Mouse (Mus musculus): Measurements from ENCODE around the gene Fam120b. TPM values are rescaled to one million over a fixed set of nuclear protein-coding genes. Genes with fewer than 3 reads are reported as not detected.
"Not testable (repeated sequence)": the region's sequence is repeated elsewhere in the genome, so short reads cannot be mapped to it uniquely, and the experiment has no call there.

The Fam120b gene
- total RNA-seq, 2 experiments from 2014 or later: 13.1 to 13.4 TPM

- ATAC-seq (replicated peaks; ENCODE audit: poor library complexity): peak; percentile 85
Measured at GRCm38 (mm10) chr17:15431021-15431514, 35.1 kb downstream of the Fam120b start.

GRCm38 (mm10) chr17:15431551-15431950, 35.5 kb downstream of the Fam120b start:
- no peak for ATAC-seq (replicated peaks; ENCODE audit: poor library complexity)

- ATAC-seq (replicated peaks; ENCODE audit: poor library complexity): no peak
Measured at GRCm38 (mm10) chr17:15432036-15432435, 36.0 kb downstream of the Fam120b start.

- peak; percentile 87 for ATAC-seq (replicated peaks; ENCODE audit: poor library complexity)
Measured at GRCm38 (mm10) chr17:15434748-15435147, 38.7 kb downstream of the Fam120b start.

- peak; percentile 70 for ATAC-seq (replicated peaks; ENCODE audit: poor library complexity)
Measured at GRCm38 (mm10) chr17:15440067-15440462, 44.1 kb downstream of the Fam120b start.

- peak; percentile 49 for ATAC-seq (replicated peaks; ENCODE audit: poor library complexity)
Measured at GRCm38 (mm10) chr17:15440463-15441121, 44.6 kb downstream of the Fam120b start.

GRCm38 (mm10) chr17:15445421-15445820, 49.4 kb downstream of the Fam120b start:
- no peak for ATAC-seq (replicated peaks; ENCODE audit: poor library complexity)

- no peak for ATAC-seq (replicated peaks; ENCODE audit: poor library complexity)
Measured at GRCm38 (mm10) chr17:15447831-15448230, 51.8 kb downstream of the Fam120b start.

- not testable (repeated sequence) for ATAC-seq (replicated peaks; ENCODE audit: poor library complexity)
Measured at GRCm38 (mm10) chr17:15449144-15449543, 53.1 kb downstream of the Fam120b start.

- no peak for ATAC-seq (replicated peaks; ENCODE audit: poor library complexity)
Measured at GRCm38 (mm10) chr17:15449606-15450005, 53.6 kb downstream of the Fam120b start.

- ATAC-seq (replicated peaks; ENCODE audit: poor library complexity): no peak
Measured at GRCm38 (mm10) chr17:15455203-15455602, 59.2 kb downstream of the Fam120b start.

GRCm38 (mm10) chr17:15456595-15456994, 60.6 kb downstream of the Fam120b start:
- no peak for ATAC-seq (replicated peaks; ENCODE audit: poor library complexity)

GRCm38 (mm10) chr17:15459761-15460160, 63.8 kb downstream of the Fam120b start:
- ATAC-seq (replicated peaks; ENCODE audit: poor library complexity): no peak

GRCm38 (mm10) chr17:15461921-15462495, 66.0 kb downstream of the Fam120b start:
- no peak for ATAC-seq (replicated peaks; ENCODE audit: poor library complexity)

- ATAC-seq (replicated peaks; ENCODE audit: poor library complexity): peak; percentile 99
Measured at GRCm38 (mm10) chr17:15467669-15468068, 71.7 kb downstream of the Fam120b start.

GRCm38 (mm10) chr17:15472671-15473070, 76.7 kb downstream of the Fam120b start:
- ATAC-seq (replicated peaks; ENCODE audit: poor library complexity): peak; percentile 46

Other genes starting within 250 kb of the Fam120b start
- not detected in 2 replicates for gene Dll1, start 19.3 kb upstream of the Fam120b start, total RNA-seq (2015)
- 0.24 TPM in 1 of 2 replicates, not detected in the other for gene Dll1, start 19.3 kb upstream of the Fam120b start, total RNA-seq (2017)
- gene Psmb1, start 103.5 kb downstream of the Fam120b start, total RNA-seq (2015): 151 and 162 TPM in 2 replicates
- 167 and 190 TPM in 2 replicates for gene Psmb1, start 103.5 kb downstream of the Fam120b start, total RNA-seq (2017)
- 83.4 and 106 TPM in 2 replicates for gene Tbp, start 103.7 kb downstream of the Fam120b start, total RNA-seq (2015)
- gene Tbp, start 103.7 kb downstream of the Fam120b start, total RNA-seq (2017): 43.5 and 58.8 TPM in 2 replicates
- gene Pdcd2, start 131.1 kb downstream of the Fam120b start, total RNA-seq (2015): 61.5 and 79.9 TPM in 2 replicates
- 93.2 and 126 TPM in 2 replicates for gene Pdcd2, start 131.1 kb downstream of the Fam120b start, total RNA-seq (2017)
- 2.1 and 3.2 TPM in 2 replicates for gene Prdm9, start 168.2 kb downstream of the Fam120b start, total RNA-seq (2015)
- gene Prdm9, start 168.2 kb downstream of the Fam120b start, total RNA-seq (2017): 1.3 and 5.2 TPM in 2 replicates